Mouse (Mus musculus) megakaryocyte, embryonic 14.5 days (primary cell): ENCODE data around the gene Evl.

Experiments
- FLI1 ChIP-seq: IDR thresholded peaks from 2 replicates; pipeline ENCODE4 v1.6.1; 2012; ENCODE audit warnings: low read length, inconsistent platforms, mixed read lengths
- GATA1 ChIP-seq: IDR thresholded peaks from 3 replicates; pipeline ENCODE4 v1.6.1; 2012; ENCODE audit warnings: mixed read lengths, low read length, inconsistent platforms, borderline replicate concordance

GRCm38 (mm10) chr12:108515464-108515863 lies 39.1 kb upstream of the Evl start:
- TF ChIP-seq GATA1 (no peak), FLI1 (no peak)
